Mouse (Mus musculus) lung, embryonic 14.5 days (tissue): ENCODE data around the gene Clec2l. TPM values are rescaled to one million over a fixed set of nuclear protein-coding genes. Genes with fewer than 3 reads are reported as not detected.

Source experiments
- ATAC-seq: fragments of 200-750 bp; cut with Nextera tagmentation; 2 replicates; pipeline ENCODE4 v1.8.0; 2017; ENCODE audit warnings: mild to moderate bottlenecking, moderate TSS enrichment, moderate library complexity; ENCODE audit not compliant: insufficient read depth
- DNase-seq: peaks from one replicate; pipeline ENCODE4 v3.0.0-alpha.2; 2015
- H3K27ac ChIP-seq: fragments of 300-500 bp; sonication (generic); 2 replicates; pipeline ENCODE4 v1.5.1; 2014; ENCODE audit warnings: low read depth, mild to moderate bottlenecking, moderate library complexity
- H3K27me3 ChIP-seq: fragments of 300-500 bp; sonication (generic); 2 replicates; pipeline ENCODE4 v1.6.1; 2014; ENCODE audit warnings: low read length, control low read depth; ENCODE audit not compliant: insufficient read depth
- H3K36me3 ChIP-seq: fragments of 300-500 bp; sonication (generic); 2 replicates; pipeline ENCODE4 v1.6.1; 2014; ENCODE audit warnings: control low read depth; ENCODE audit not compliant: insufficient read depth
- H3K4me1 ChIP-seq: fragments of 300-500 bp; sonication (generic); 2 replicates; pipeline ENCODE4 v1.6.1; 2014; ENCODE audit warnings: antibody characterized with exemption, control low read depth; ENCODE audit not compliant: insufficient read depth
- H3K4me2 ChIP-seq: fragments of 300-500 bp; sonication (generic); 2 replicates; pipeline ENCODE4 v1.6.1; 2014; ENCODE audit warnings: mild to moderate bottlenecking
- H3K4me3 ChIP-seq: fragments of 300-500 bp; sonication (generic); 2 replicates; pipeline ENCODE4 v1.5.1; 2014; ENCODE audit warnings: low read depth, low read length
- H3K9ac ChIP-seq: fragments of 300-500 bp; sonication (generic); 2 replicates; pipeline ENCODE4 v1.6.1; 2014
- H3K9me3 ChIP-seq: fragments of 300-500 bp; sonication (generic); 2 replicates; pipeline ENCODE4 v1.6.1; 2016; ENCODE audit warnings: low read depth, low read length, control low read depth
- CTCF ChIP-seq: IDR thresholded peaks from 2 replicates; pipeline ENCODE4 v1.5.1; 2016; ENCODE audit warnings: antibody characterized with exemption, low read depth
- WGBS: fragments of 180-500 bp; shearing (Covaris S2); extraction: QIAGEN DNeasy Blood & Tissue Kit; methylation state at CpG from one replicate; pipeline ENCODE4 v1.1.7; 2014; 5-methylcytosine and 5-hydroxymethylcytosine counted together
- polyA plus RNA-seq: library from polyadenylated mRNA; unstranded; fragments of >200 nt; fragmentation: Nextera tagmentation; extraction: Ambion mirVana; gene quantifications from 2 replicates; pipeline ENCODE4 v1.2.1, GENCODE M21; 2014

The Clec2l gene
- polyA plus RNA-seq, 1 experiment from 2014 or later = 3.1 TPM

DNA sequence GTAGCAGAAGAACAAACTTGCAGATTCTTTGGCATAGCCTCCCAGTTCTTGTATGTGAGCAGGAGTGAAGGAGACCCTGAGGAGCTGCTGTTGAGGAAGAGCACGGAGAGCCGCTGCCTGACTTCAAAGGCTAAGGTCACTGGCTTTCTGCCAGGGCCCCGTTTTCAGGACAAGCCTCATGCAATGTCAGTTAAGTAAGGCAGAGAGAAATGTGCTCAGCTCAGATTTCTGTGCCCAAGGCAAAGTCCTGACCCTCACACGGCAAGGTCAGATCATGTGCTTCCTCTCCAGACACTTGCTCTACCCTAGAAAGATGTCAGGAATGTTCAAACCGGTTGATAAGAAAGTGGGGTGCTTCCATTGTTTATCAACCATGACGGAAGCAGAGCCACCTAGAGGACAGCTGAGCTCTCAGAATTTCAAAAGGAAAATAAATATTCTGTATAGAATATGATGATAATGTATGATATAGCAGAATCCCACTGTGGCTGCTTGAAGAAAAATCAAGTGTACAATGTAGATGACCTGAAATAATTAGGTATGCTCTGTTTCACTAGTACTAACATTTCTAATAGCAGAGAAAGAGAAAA lies 40.0 kb downstream of the Clec2l start:
- peak; percentile 58 for DNase-seq
- ATAC-seq = no peak
- TF ChIP-seq CTCF = 0 out of 2 replicates have a peak, but pooled peaks have one; percentile 10
- Histone ChIP-seq H3K4me3 (no peak overlapping the region), H3K4me2 (no peak overlapping the region), H3K27ac (no peak overlapping the region), H3K4me1 (no peaks in the 10 kb centered on the region), H3K9ac (no peak overlapping the region), H3K36me3 (peaks cover 66% of the 10 kb centered on the region), H3K27me3 (no peaks in the 10 kb centered on the region), H3K9me3 (no peaks in the 10 kb centered on the region)
- 8% methylated on average over 6 of the region's 6 CpGs for WGBS

DNA sequence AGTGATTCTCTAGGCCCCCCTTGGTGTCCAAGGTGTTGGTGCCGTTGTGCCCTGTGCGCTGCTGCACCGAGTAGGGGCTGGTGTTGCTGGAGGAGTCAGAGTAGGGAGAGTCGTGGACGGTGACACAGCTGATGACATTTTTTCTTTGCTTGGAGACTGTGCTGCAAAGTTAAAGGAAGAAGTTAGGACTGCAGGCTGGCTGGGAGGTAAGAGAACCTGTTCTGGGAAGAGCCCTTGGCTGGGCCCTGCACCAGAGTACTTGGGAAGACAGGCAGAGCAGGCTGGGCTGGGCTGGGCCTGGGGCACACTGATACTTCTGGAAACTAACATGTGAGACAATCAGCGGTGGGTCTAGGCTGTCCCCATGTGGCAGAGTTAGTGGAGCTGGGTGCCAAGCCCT lies 40.7 kb downstream of the Clec2l start:
- Histone ChIP-seq H3K27me3 (no peaks in the 10 kb centered on the region), H3K36me3 (peaks cover 66% of the 10 kb centered on the region), H3K27ac (no peak overlapping the region), H3K4me3 (no peak overlapping the region), H3K9me3 (no peaks in the 10 kb centered on the region), H3K4me1 (no peaks in the 10 kb centered on the region), H3K4me2 (no peak overlapping the region), H3K9ac (no peak overlapping the region)
- ATAC-seq = no peak
- no peak for TF ChIP-seq CTCF
- no peak for DNase-seq
- whole genome bisulfite sequencing = 82% methylated on average over 6 of the region's 6 CpGs

GRCm38 (mm10) chr6:38704264-38704984 lies 41.6 kb downstream of the Clec2l start:
- TF ChIP-seq CTCF = no peak
- Histone ChIP-seq H3K4me2 (no peak overlapping the region), H3K4me3 (no peak overlapping the region), H3K36me3 (peaks cover 65% of the 10 kb centered on the region), H3K27me3 (no peaks in the 10 kb centered on the region), H3K9me3 (no peaks in the 10 kb centered on the region), H3K9ac (no peak overlapping the region), H3K4me1 (no peaks in the 10 kb centered on the region), H3K27ac (no peak overlapping the region)
- DNase-seq (peak; percentile 37), ATAC-seq (no peak)
- WGBS = 72% methylated on average over 7 of the region's 7 CpGs

GRCm38 (mm10) chr6:38710449-38710848 lies 47.6 kb downstream of the Clec2l start:
- Histone ChIP-seq H3K9ac (no peak overlapping the region), H3K27me3 (no peaks in the 10 kb centered on the region), H3K36me3 (peaks cover 76% of the 10 kb centered on the region), H3K4me3 (no peak overlapping the region), H3K4me2 (no peak overlapping the region), H3K4me1 (no peaks in the 10 kb centered on the region), H3K27ac (no peak overlapping the region), H3K9me3 (no peaks in the 10 kb centered on the region)
- WGBS = 90% methylated on average over 3 of the region's 3 CpGs
- no peak for TF ChIP-seq CTCF
- no peak for DNase-seq
- no peak for ATAC-seq

DNA sequence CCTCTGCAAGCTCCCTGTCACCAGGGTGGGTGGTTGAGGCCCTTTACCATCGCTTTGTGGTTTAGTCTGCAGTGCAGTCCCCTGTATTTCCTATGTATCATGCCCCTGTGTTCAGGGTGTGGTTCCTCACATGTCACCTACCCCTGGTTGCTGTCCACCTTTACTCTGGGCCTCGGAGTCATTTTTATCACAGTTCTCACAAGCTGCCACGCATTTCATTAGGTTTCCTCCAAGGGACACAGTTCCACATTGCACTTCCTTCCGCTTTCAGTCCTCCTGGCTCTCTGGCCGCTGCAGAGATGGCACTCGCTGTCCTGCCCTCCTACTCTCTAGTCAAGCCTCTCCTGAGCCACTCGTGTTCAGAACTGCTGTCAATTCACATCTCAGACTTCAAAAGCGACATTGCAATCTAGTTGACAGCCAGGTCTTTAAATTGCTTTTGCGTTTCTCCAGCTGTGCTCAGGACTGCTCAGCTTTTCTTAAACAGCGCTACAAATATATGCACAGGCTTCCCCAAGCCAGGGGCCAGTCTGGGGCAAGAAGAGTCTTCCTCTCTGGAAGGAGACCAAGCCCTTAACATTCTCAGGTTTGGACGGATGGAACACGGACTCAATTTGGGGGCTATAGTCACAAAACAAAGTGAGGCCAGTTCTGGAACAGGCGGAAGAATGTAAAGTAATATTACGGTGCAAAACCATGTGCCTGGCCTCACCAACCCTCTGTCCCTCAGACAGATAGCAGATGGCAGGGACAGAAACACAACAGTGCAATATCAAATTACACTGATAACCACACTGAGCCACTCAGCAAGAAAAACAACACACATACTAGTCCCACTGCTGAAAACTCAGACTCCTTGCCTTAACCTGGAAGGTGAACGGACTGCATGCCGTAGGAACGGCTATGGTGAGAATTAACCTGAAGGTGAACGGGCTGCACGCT lies 51.4 kb downstream of the Clec2l start:
- H3K27me3 ChIP-seq = no peaks in the 10 kb centered on the region
- TF ChIP-seq CTCF = no peak
- peaks cover 89% of the 10 kb centered on the region for H3K36me3 ChIP-seq
- H3K4me2 ChIP-seq = no peak overlapping the region
- ATAC-seq = no peak
- H3K9me3 ChIP-seq = no peaks in the 10 kb centered on the region
- no peak overlapping the region for H3K27ac ChIP-seq
- no peak overlapping the region for H3K9ac ChIP-seq
- no peaks in the 10 kb centered on the region for H3K4me1 ChIP-seq
- H3K4me3 ChIP-seq = no peak overlapping the region
- DNase-seq = no peak
- 78% methylated on average over 19 of the region's 19 CpGs for WGBS

GRCm38 (mm10) chr6:38715881-38716280 lies 53.0 kb downstream of the Clec2l start:
- no peak for TF ChIP-seq CTCF
- Histone ChIP-seq H3K9me3 (no peaks in the 10 kb centered on the region), H3K4me1 (no peaks in the 10 kb centered on the region), H3K27me3 (no peaks in the 10 kb centered on the region), H3K4me2 (no peak overlapping the region), H3K27ac (no peak overlapping the region), H3K9ac (no peak overlapping the region), H3K36me3 (peaks cover 86% of the 10 kb centered on the region), H3K4me3 (no peak overlapping the region)
- WGBS = 84% methylated on average over 16 of the region's 16 CpGs
- ATAC-seq = no peak
- DNase-seq = no peak

DNA sequence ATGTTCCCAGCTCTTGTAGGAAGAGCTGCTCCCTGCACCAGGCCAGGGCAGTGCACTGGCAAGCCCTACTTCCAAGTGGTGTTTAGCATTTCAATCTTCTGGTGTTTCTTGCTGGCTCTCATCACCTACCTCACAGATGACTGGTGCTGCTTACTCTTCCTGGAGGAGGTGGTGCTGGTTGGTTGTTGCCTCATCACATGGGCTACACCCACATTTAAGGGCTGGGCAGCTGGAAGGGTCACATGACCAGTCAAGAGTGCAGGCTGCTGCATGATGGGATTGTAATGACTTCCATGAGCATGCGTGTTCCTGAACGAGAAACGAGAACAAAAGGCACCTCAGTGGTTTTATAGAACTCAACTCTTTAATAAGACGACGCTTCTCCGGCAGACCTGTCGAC lies 55.8 kb downstream of the Clec2l start:
- H3K4me1 ChIP-seq = no peaks in the 10 kb centered on the region
- H3K4me2 ChIP-seq = no peak overlapping the region
- H3K9ac ChIP-seq = no peak overlapping the region
- 91% methylated on average over 7 of the region's 7 CpGs for WGBS
- no peak for TF ChIP-seq CTCF
- peaks cover 76% of the 10 kb centered on the region for H3K36me3 ChIP-seq
- no peak for DNase-seq
- ATAC-seq = no peak
- H3K9me3 ChIP-seq = no peaks in the 10 kb centered on the region
- no peak overlapping the region for H3K4me3 ChIP-seq
- no peak overlapping the region for H3K27ac ChIP-seq
- no peaks in the 10 kb centered on the region for H3K27me3 ChIP-seq
